Mouse (Mus musculus) adrenal gland, adult (tissue): ENCODE results near the gene Cfap221.
A peak's percentile ranks its signal among the peaks of the same experiment; 100 is the strongest.

ENCODE experiments used
- DNase-seq, 2 experiments: peaks; one replicate each; pipeline ENCODE4 v3.0.0; 2022 to 2023; ENCODE audit warnings: low spot score in 1 of 2; ENCODE audit not compliant: inconsistent age in 2 of 2

The Cfap221 gene

DNA sequence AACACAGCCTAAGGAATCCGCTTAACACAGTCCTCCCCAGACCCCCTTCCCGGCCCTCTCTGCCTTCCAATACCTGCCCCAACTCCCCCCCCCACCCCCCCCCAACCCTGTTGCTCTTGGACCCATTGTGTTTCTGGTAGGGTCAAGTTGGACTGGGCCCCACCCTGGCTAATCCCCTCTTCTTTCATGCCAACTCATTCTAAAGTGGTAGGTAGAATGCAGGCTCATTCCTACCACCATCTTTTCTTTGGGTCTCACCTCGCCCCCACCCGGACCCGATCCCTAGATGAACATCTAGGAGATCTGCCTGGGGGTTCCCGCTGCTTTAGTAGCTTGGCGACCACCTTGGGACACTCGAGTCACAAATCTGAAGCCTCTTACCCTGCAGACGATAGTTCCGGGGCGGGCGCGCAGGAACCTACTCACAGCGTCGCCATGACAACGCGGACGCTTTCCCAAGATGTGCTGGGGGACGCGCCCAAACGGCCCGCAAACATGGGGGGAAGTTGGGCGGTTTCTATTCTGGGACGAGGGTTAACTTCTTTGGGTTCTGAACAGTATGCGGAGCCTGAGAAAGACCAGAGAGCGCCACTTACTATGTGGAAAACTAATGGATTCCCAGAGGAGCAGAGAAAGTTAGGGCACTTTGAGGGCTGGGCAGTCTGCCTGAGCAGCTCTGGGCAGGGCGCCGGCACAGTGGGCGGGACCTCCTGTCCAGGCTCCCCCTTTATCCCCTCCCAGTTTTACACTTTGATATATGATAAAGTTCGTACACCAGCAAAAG, at the start of gene Cfap221:
Gene Cfap221, minus strand, starts transcription at position 437 of the 784 bp plus-strand sequence.
- DNase-seq: peak; percentile 68 to 89

DNA sequence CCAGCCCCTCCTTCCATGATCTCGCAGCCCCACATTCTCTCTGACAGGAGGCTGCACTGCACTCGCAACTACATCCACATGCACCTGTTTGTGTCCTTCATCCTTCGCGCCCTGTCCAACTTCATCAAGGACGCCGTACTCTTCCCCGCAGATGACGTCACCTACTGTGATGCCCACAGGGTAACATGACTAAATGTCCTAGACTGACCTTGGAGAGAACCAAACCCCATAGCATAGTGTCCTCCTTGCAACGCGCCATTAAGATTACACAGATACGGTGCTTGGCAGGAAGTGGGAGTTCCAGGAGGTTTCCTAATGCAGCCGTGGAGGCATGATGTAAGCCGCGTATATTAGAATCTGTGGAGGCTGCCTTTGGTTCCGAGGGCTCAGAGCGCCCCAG, 47.5 kb upstream of the Cfap221 start:
- DNase-seq: peak in 1 of 2 experiments; percentile 67

DNA sequence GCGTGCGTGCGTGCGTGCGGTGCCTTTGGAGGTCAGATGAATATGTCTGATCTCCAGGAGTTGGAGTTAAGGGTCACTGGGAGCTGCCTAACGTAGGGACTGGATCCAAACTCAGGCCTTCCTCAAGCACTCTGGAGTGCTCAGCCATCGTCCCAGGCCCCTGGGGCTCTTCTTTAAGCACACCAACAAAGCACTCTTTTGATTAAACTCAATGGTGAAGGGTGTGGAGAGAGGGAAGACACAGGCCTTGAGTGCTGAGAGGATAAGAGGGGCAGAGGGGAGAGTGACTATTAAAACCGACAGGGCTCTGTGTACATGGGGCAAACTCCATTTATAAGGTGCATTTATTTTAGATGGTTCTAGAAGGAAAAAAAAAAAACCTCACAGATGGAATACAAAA, 45.4 kb upstream of the Cfap221 start:
- DNase-seq: no peak

DNA sequence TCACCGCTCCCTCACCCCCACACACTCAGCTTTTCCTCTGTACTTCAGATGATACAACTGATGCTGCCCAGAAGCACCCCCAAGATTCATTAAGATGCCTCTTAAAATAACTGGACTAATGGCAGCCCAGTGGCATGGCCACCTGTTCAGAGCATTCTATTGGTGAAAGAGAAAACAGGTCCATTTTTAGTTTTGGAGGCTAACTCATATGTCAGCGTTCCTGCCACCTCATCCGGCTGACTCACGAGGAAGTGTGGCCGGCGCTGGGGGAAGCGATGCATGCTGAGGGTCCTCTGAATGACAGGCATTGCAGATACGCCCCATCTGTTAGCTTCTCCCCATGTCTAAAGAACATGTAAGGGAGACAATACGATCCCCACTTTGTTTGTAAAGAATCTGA, 41.6 kb upstream of the Cfap221 start:
- DNase-seq: no peak

DNA sequence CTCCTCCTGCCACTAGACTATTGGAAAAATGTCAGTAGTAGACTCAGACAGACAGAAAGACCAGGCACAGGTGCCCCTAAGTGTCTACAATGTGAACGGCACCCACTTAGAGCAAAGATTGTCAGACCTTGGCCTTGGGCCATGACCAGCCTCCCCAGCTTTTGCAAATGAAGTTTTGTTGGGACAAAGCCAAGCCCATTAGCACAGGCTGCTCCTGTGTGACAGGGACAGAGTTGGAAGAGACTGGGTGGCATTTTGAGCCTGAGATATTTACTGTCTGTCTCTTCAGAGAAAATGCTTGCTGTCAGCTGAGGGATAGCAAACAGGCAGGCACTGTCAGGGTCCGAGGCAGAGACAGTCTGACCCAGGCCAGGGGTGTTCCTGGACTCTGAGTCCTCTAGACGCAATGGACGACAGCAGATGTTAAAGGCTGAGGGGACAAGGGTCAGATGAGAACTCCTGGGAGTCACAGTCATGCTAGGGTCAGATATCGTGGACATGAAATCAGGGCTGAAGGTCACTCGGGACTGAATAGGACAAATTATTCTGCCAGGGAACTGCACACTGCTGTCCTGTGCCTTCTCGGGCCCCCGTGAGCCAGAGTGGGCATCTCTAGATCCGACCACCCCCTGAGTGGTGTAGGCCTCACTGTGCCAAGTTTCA, 40.1 kb upstream of the Cfap221 start:
- peak; percentile 75 to 77 for DNase-seq

DNA sequence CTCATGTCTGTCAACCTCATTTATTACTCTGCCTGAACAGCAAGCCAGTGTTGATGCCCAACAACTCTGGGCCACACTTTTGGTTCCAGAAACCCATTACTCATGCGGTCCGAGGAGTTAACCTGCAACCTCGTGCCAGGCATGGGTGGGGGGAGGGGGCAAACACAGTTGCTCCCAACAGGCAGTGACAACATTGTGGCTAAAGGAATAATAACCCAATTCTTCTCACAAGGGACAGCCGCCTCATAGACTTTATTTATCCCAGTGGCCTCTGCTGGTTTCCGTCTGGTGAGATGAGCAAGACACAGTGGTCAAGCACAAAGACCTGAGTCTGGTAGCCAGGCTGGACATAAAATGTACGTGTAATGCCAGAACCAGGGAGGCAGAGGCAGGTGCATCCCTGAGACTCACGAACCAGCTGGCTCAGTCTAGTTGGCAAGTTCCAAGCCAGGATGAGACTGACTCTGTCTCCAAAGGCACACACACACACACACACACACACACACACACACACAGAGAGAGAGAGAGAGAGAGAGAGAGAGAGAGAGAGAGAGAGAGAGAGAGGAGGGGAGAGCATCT, 38.5 kb upstream of the Cfap221 start:
- no peak for DNase-seq

DNA sequence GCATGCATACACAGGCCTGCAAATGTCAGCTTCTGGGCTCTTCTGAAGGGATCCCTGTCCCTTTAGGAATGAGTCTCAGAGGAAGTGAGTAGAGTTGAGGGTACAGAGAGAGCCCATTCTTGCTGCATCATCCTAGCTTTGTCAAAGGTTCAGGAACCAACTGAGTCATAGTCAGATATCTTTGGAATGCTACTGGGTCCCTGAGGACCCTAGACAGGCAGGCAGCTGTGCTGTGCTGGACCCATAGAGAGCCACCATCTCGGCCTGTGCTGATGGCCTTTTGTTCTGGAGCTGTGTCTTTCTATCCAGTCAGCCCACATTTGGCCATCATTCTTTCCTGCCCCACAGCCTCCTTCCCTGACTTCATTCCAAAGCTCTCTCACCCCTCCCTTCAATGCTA, 37.8 kb upstream of the Cfap221 start:
- DNase-seq: no peak

DNA sequence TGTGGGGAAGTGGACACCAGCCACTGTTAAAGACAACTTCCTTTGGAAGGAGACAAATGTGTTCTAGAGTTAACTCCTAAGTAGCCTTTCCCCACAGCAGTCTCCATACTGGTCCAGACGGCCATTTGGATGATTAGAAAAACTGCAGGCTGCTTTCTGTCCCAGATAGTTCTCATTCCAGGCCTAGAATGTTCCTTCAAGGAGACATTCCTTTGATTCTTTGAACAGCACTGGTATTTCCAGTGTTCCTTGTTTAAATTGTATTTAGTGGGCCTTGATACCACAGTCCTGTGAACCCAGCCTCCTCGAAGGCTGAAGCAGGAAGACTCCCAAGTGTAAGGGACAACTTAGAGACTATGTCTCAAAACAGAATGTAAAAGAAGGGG, 36.4 kb upstream of the Cfap221 start:
- DNase-seq: no peak

DNA sequence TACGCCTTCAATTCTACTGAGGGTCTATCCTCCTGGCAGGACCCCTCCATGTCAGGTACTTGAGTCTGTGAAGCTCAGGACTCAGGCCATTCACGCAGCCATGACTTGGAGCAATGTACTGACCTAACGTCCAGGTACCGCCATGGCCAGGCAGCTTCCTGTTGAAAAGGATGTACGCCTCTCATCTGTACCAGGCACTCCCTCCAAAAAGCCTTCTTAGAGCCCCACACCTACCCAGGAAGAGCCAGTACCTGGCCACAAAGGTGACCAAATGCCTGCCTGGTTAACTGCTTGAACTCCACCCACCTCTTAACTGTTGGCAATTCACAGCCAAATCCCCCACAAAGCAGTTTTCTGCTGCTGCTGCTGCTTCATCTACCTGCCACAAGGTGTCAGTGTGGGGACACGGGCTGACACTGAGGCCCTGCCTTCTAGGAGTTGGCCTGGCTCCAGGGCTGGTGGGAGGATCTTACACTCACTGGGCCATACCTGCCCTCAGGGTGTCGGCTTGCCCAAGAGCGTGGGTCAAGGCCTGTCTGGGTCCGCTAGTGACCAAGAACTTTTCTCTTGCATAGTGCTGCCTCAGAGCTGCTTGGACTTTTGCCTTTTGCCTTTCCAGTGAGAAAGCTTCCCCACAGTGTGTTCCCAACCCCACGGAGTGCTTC, 35.9 kb upstream of the Cfap221 start:
- DNase-seq: peak; percentile 86 to 93

DNA sequence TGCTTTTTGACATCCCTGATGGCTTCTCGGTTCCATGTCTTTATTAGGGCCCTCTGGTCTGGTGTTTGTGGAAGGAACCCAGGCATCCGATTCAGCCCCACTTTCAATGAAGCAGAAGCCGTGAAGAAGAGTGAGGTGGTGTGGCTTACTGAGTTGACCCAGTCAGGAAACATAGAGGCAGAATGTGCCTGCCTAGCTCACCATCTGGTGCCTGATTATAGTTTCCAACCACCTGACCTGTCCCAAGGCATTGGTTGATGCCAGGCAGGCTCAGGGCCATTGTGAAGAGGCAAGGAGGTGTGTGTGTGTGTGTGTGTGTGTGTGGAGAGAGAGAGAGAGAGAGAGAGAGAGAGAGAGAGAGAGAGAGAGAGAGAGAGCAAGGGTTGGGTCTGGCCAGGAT, 33.4 kb upstream of the Cfap221 start:
- no peak for DNase-seq

DNA sequence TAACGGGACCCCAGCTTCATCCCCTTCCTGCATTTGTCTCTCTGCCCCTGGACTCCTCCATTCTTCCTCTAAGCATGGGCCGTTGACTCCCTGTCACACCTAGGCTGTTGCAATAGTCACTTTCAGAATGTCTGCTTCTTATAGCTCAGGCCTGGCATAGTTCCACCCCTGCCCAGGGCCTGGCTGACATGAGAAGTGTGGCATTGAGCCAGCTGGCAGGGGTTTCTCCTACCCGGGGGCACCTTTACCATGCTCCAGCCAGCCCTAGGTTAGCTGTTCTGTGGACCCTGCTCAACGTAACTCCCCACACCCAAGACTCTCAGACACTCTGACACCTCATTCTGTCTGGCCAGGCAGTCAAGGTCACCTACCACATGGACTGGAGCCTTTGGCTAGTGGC, 30.7 kb upstream of the Cfap221 start:
- peak in 1 of 2 experiments; percentile 50 for DNase-seq

DNA sequence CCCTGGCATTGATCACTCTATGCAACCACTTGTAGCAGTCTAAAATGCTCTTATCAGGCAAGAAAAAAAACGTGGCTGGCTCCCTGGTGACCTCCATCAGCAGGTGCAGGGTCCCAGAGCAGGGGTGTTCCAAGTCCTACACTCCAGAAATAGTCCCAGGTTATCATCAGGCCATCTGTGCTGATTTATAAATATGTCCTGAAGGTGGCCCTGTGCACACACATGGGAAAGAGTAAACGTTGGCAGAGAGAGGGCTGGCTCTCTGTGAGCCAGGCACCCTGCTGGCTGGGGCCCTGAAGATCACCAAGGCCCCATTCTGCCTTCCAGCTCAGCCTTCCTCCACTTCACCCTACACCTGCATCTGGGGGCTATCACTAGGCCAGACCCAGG, 28.0 kb upstream of the Cfap221 start:
- DNase-seq: no peak

DNA sequence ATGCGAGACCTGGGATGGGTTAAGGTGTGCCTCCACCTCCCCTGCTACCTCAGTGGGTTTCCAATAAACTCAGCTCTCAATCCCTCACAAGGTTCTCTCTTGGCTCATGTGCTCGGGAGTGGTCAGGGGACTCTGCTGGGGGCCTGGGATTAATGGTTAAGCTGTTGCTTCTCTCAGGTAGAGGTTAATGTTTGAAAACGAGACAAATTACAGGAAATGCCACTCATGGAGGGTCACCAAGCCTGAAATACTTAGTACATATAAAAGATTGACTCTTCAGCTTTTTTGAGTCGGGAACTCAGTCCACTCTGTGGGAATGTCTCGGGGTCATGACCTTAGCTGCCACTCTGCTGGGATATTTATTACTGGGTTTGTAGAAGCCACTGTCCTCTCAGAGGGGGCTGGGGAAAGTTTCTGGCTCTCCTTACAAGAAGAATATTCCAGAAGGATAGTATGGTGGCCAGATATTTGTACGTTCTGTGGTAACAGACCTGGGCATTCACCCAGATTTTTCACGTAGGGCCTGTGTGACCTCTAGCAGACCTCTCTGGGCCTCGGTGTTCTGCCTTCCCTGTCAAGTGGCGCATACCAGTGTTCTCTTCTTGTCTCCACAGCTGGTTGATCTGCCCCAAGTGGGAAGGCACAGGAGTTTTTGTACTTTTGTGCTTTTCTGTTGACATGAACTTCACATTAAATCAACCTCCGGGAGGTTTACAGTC, 27.5 kb upstream of the Cfap221 start:
- peak in 1 of 2 experiments; percentile 32 for DNase-seq

DNA sequence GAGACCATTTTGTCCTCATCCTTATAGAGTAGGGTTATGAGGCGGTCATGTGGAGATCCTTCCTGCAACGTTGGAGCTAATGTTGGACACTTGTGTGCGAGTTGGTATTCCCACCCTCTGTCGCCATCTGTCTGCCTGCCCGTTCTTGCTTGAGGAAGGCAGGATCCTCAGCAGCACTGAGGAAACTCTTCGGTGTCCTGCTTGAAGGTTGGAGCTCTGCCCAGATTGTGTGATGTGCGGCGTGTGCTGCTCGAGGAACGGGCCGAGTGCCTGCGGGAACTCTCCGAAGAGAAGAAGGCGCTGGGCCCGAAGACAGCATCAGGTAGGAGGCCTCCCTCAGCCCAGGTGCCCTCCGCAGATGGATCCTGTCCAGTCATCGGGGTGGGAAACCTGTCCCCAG, 24.9 kb upstream of the Cfap221 start:
- no peak for DNase-seq

DNA sequence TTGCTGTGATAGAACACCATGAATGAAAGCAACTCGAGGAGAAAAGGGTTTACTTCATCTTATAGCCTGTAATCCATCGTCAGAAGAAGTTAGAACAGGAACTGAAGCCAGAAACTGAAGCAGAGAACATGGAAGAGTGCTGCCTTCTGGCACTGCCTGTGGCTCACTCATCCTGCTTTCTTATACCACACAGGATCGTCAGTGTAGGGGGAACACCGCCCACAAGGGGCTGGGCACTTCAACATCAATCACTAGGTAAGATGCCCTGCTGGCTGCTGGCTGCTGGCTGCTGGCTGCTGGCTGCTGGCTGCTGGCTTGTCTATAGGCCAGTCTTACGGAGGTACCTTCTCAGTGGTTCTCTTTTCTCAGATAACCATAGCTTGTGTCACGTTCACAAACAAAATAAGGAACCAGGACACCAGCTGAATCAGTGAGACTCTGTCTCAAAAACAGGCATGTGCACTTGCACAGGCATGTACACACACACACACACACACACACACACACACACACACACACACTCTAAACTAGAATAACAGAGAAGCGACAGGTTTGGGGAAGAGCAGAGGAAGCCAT, 23.4 kb upstream of the Cfap221 start:
- DNase-seq: no peak

DNA sequence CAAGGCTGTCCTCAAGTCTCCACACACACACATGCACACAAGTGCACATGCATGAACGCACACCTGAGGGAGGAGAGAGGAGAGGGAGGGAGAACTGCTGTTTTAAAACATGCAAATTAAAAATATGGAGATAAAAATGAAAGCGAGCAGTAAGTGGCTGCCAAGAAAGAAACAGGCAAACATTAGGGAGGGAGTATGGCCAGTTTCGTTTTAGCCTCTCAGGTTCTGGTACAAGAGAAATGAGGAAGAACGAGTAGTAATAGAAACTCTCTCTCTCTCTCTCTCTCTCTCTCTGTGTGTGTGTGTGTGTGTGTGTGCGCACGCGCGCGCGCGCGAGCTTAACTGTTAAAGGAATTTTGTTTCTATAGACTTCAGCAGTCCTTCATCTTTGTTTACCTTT, 22.4 kb upstream of the Cfap221 start:
- no peak for DNase-seq

DNA sequence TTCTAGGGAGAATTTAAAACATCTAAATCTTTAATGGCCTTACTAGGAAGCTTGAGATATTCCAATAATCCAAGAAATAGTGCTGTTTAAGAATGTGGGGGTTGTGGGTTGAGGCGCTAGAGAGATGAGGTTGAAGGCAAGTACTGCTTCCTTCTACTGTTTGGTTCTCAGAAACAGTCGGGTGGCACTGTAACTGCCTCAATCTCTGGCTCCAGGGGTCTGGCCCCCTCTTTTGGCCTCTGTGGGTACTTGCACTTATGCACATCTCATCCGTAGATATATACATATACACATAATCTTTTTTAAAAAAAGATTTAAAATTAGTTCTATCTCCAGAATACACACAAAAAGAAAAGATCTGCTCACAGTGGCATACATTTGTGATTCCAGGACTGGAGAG, 21.9 kb upstream of the Cfap221 start:
- no peak for DNase-seq

DNA sequence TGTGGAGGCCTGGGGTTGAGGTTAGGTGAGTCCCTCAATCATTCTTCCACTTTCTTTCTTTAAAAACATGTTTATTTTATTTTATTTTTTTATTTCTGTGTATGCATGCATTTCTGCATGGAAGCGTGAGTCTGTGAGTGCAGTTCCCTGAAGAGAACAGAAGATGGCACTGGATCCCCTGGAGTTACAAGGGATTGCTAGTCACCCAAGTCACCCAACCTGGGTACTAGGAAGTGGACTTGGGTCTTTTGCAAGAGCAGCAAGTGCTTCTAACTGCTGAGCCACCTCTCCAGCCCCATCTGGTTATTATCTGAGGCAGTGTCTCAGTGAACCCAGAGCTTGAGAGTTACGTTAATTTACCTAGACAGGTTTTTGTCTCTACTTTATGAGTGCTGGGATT, 19.2 kb upstream of the Cfap221 start:
- DNase-seq: no peak

DNA sequence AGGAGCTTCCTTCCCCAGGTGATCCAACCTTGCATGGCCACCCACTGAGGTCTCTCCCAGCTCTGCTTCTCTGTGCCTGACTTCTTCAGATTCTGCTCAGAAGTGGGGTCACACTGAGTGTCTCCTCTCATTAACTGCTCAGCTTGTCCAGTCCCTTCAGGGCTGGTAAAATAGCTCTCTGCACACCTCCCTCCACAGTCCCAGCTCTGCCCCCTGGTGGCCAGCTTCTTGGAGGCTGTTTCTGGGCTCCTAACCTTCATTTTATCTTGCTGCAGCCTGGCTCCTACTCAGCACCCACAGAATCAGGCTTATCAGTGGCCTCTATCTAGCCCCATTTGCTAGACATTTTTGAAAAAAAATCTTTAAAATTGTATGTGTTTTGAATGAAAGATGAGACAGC, 16.1 kb upstream of the Cfap221 start:
- peak; percentile 57 to 88 for DNase-seq

DNA sequence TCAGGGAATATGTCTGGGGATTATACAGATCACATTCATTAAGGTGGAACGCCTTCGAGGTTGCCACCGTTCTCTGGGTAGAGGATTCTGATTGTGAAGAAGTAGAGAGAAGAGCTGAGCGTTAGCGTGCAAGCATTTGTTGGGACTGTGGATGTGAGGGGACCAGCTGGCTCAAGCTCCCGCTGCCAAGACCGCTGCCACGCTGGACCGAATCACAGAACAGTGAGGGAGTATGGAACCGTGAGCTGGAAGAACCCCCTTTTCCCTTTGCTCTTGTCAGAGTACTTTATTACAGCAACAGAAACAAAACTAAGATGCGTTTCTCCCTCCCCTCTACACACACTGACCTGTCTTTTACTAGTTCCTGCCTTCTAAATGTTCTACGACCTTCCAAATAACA, 15.6 kb upstream of the Cfap221 start:
- DNase-seq: no peak
